Mouse (Mus musculus) kidney, postnatal 4 days (tissue): ENCODE data around the gene Spryd4.
"Not testable (repeated sequence)": the region's sequence is repeated elsewhere in the genome, so short reads cannot be mapped to it uniquely, and the experiment has no call there.

Source experiments
- DNase-seq, 2 experiments: peaks; one replicate each; pipeline ENCODE4 v3.0.0; 2021; ENCODE audit warnings: mixed read lengths in 2 of 2

Spryd4 gene

GRCm38 (mm10) chr10:128211390-128212108 lies at the start of gene Spryd4:
TSS of gene Spryd4 (minus strand) at chr10:128211807.
- peak; percentile 94 to 96 for DNase-seq

- not testable (repeated sequence) for DNase-seq
These were observed 48.8 kb upstream of the Spryd4 start for GRCm38 (mm10) chr10:128260376-128260775.

- DNase-seq: no peak
These were observed 48.3 kb upstream of the Spryd4 start for GRCm38 (mm10) chr10:128259946-128260345.

- no peak for DNase-seq
These were observed 47.3 kb upstream of the Spryd4 start for GRCm38 (mm10) chr10:128258953-128259352.

GRCm38 (mm10) chr10:128256328-128256727 lies 44.7 kb upstream of the Spryd4 start:
- DNase-seq: no peak

GRCm38 (mm10) chr10:128255925-128256324 lies 44.3 kb upstream of the Spryd4 start:
- DNase-seq: no peak

GRCm38 (mm10) chr10:128253677-128254255 lies 42.2 kb upstream of the Spryd4 start, which contains the start of gene Apon:
TSS of gene Apon (plus strand) at chr10:128254096.
- DNase-seq: no peak

- no peak for DNase-seq
These were observed 39.0 kb upstream of the Spryd4 start for GRCm38 (mm10) chr10:128250565-128250964.

- peak; percentile 53 to 65 for DNase-seq
These were observed 35.6 kb upstream of the Spryd4 start for GRCm38 (mm10) chr10:128247020-128247732.

- no peak for DNase-seq
These were observed 32.5 kb upstream of the Spryd4 start for GRCm38 (mm10) chr10:128244121-128244520.

- no peak for DNase-seq
These were observed 31.6 kb upstream of the Spryd4 start for GRCm38 (mm10) chr10:128243252-128243651.

GRCm38 (mm10) chr10:128240131-128240530 lies 28.5 kb upstream of the Spryd4 start:
- no peak for DNase-seq

- DNase-seq: no peak
These were observed 27.5 kb upstream of the Spryd4 start for GRCm38 (mm10) chr10:128239140-128239539.

GRCm38 (mm10) chr10:128237807-128238480 lies 26.3 kb upstream of the Spryd4 start:
- DNase-seq: peak in 1 of 2 experiments; percentile 20

GRCm38 (mm10) chr10:128236321-128236720 lies 24.7 kb upstream of the Spryd4 start:
- no peak for DNase-seq

GRCm38 (mm10) chr10:128232420-128232985 lies 20.9 kb upstream of the Spryd4 start:
- peak; percentile 43 to 70 for DNase-seq

GRCm38 (mm10) chr10:128231697-128232419 lies 20.3 kb upstream of the Spryd4 start, which contains the start of gene Timeless:
TSS of gene Timeless (plus strand) at chr10:128232065.
- peak; percentile 90 to 93 for DNase-seq

- DNase-seq: no peak
These were observed 19.5 kb upstream of the Spryd4 start for GRCm38 (mm10) chr10:128231146-128231545.

GRCm38 (mm10) chr10:128230582-128230981 lies 19.0 kb upstream of the Spryd4 start:
- no peak for DNase-seq

- DNase-seq: no peak
These were observed 16.4 kb upstream of the Spryd4 start for GRCm38 (mm10) chr10:128228009-128228408.

- no peak for DNase-seq
These were observed 16.0 kb upstream of the Spryd4 start for GRCm38 (mm10) chr10:128227592-128227991.

- no peak for DNase-seq
These were observed 13.9 kb upstream of the Spryd4 start, which contains the start of gene Mip for GRCm38 (mm10) chr10:128225538-128225937. TSS of gene Mip (plus strand) at chr10:128225838.
